Mouse (Mus musculus): ENCODE data around the gene Tspan8. TPM values are rescaled to one million over a fixed set of nuclear protein-coding genes. Genes with fewer than 3 reads are reported as not detected.

Gene Tspan8
- total RNA-seq, 4 experiments from 2014 or later = 114 to 141 (median 134) TPM

DNA sequence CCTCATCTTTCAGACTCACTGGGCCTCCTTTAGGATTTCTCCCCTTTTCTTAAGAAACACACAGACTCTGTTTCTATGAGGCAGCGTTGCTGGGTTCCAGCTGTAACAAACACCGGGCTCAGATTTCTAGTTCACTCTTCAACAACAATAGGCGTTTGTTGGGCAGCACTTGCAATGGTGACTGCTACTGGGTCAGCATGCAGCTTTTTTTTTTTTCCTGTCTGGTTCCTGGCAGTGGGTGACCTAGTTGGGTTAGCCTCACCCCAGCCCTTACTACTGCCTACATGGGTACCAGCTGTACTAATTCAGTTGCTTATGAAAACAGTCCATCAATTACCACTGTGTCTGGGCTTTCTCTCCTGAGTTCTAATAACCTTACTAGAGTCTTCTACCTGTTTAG, 14.1 kb downstream of the Tspan8 start:
- DNase-seq (ENCODE audit: low spot score in 2 of 2) = no peak

DNA sequence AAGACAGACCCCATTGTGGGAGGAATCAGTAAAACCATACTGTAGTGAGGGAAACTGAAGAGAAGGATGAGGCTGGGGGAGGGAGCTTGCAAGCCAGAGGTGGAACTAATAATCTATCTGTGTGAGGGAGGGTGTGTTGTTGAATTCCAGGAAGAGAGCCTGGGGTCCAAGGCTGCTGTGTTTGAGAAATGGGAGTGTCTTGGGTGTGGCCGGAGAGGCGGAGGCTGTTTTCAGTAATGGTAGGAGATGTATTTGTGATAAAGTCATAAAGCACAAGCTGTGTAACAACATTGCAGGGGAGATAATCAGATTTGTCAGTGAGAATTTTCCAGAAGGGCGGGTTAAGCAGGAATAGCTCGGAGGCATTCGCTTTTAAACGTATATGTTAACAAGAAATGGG, 17.4 kb downstream of the Tspan8 start:
- DNase-seq (ENCODE audit: low spot score in 2 of 2) = no peak

DNA sequence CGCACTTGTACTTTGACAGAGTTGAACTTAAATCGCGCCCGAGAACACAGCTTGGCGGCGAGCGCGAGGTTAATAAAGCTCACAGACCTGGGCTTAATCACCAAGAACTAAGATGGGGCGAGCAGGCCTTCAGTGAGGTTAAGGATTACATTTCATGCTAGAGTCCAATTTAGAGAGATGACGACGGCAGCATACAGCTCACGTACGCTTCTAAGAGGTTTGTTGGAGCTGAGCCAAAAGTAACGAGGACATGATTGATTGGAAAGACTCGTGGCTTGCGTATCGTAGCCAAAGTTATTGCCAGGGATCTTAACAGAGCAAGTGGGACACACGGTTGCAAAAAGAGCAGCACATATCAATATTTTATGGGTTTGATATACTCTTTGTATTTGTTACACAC, 30.3 kb downstream of the Tspan8 start:
- DNase-seq (ENCODE audit: low spot score in 2 of 2) = no peak

DNA sequence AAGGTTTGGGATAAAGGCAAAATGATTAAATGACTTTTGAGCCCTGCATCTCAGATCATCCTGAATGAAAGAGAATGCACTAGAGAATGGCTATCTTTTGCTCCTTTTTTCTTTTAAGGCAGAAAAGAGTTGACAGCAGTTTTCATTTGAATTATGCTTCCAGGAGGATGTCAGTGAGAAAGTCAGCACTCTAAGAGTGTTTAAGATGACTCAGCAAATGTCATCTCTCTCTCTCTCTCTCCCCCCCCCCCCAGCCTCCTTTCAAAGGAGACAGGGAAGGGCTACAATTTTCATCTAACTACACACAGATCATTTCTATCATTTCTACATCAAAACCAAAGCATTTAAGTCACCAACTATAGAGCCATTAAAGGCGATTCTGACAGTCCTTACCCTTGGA, 31.9 kb downstream of the Tspan8 start:
- DNase-seq (ENCODE audit: low spot score in 2 of 2) = no peak

DNA sequence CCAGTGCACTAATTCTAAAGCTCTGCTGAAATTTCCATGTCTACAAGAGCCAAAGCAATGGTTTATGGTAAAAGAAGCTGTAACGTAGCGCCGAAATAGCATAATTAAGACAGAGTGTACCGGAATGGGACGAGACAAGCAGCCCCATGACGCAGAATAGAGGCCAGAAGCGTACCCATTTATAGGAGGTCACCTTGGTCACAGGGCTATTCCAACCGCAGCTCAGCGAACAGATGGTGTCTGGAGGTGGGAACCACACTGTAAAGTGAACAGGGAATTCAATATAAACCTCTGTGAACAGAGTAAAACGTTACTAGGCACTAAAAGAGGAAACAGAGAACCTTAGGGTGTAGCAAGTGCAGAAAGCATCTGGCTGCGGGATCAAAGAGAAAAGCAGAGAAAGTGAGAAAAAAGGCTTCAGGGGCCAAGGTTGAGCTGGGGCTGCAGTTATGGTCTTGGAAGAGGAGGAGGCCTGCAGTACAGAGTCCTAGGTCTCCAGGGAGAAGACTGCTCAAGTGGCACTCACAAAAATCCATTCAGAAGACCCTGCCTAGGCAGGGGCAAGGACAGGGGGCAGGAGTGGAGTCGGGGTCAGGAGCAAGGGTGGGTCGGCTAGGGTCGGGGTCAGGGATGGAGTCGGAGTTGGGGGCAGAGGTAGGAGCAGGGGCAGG, 43.7 kb downstream of the Tspan8 start:
- DNase-seq (ENCODE audit: low spot score in 2 of 2) = no peak

DNA sequence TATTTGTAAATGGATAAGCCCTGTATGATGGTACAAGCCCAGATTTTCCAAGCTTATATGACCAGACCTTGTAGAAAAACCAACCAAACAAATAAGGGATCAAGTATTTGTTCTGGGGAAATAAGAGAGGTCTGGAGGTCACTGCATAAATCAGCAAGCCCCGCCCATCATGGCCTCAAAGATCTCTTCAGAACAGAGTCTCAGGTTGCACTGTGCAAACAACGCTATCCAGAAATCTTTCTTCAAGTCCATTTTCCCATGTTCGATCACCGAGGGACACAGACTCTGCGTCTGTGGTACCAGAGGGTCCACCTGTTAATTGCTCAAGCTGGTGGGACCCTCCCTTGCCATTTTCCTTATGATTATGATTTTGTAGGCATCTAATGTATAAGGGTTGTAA, 45.3 kb downstream of the Tspan8 start:
- DNase-seq (ENCODE audit: low spot score in 2 of 2) = no peak

DNA sequence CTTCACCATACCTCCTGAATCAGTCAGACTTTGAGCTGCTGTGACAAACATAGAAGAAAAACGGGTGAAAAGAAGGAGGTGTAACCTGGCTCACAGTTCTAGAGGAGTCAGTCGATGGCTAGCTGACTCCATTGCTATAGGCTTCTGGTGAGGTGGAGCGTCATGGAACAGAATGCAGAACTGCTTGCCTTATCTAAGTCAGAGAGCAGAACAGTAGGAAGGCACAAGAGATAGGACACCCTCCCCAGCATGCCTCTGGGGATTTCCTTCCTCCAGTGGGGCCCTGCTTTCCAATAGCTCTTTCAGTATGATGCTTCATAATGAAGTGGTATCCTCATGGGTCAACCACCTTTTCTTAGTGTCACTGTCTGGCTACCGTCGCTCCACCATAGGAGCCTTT, 66.1 kb downstream of the Tspan8 start:
- DNase-seq (ENCODE audit: low spot score in 2 of 2) = no peak

DNA sequence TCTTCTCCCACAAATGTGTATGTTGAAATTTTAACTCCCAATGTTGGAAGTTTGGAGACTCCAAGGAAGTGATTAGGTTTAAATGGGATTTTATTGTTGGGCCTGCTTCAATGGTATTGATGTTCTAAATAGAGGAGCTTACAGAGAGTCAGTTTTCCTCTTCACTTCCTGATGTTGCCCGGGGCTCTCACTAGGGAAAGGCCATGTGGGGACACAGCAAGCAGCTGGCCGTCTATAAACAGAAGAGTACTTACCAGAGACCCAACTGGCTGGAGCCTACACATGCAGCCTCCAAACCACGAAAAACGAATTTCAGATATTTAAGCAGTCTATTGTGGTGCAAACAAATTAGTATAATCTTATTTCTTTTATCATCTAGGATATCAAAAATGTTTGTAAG, 75.3 kb downstream of the Tspan8 start:
- DNase-seq (ENCODE audit: low spot score in 2 of 2) = no peak

DNA sequence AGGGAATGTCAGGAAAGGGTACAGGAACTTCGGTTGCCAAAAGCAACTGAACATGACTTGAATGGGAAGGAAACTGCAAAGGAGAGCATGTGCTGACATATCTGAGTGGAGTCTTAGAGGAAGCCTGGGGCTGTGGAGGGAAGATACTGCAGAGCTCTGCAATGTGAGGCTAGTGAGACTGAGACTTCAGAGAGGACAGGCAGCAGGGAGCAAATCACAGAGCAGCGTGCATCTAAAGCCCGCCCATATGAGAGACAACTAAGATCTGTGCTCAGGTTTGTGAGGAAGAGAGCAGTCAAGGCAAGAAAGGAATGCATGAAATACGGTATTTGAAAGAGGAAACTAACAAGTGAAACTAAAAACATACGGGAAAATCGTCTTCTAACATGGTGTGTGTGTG, 76.3 kb downstream of the Tspan8 start:
- no peak for DNase-seq (ENCODE audit: low spot score in 2 of 2)

DNA sequence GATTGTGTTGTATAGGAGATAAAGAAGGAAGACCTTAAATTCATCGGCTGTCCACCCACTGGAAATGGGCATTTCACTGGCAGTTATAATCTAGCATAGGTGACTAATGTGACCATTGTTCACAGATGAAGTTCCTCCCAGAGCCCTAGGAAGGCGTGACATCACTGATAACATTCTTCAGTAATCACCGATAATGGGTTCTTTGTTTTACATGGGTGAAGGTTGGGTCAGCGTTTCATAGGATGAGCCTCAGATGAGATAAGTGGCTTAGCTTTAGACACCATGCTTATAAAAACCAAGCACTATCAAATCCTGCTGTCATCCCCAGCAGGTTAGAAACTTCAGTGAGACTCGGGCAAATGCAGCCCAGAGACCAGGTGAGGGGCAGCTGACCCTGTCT, 77.4 kb downstream of the Tspan8 start:
- DNase-seq (ENCODE audit: low spot score in 2 of 2) = no peak

DNA sequence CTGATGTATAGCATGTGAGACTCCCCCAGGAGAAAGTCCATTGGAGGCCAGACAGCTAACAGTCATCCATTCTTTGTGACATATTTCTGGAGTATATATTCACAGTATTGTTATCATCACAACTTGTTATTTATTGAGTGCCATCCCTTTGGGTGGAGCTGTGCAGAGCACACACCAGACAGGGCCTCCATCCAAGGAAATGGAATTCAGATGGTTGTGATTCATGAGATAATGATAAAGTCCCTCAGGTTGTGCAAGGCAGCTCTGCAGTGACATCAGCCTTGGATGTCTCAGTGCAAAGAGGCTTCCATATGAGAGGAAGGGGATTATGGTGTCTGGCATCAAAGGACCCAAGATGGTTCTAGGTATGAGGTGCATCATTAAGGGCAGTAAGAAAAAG, 80.1 kb downstream of the Tspan8 start:
- no peak for DNase-seq (ENCODE audit: low spot score in 2 of 2)

DNA sequence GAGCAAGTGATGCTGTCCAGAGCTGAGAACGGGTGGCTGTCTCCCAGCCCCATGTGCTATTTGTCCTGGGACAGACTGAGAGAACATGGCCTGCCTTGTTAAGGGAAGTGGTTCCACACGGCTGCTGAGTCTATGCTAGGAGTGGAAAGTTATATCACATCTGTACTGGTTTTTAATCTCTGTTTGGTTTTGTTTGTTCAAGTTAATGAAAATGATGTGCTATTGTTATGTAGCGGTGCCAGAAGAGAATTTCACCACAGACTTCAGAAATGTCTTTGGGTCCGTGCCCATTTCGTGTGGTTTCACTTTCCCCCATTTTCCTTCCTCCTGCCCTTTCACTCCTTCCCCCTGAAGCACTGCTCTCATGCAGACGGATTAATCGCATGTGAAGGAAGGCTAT, 80.6 kb downstream of the Tspan8 start:
- DNase-seq (ENCODE audit: low spot score in 2 of 2) = peak; percentile 11 to 17

Other genes with a start within 250 kb of the Tspan8 start
- not detected for gene A930009A15Rik, start 246.8 kb upstream of the Tspan8 start, total RNA-seq (2022)
- gene Lgr5, start 229.1 kb upstream of the Tspan8 start, total RNA-seq (2022) = under 1 TPM in 1 of 4 experiments, not detected in 3; 0.12 TPM
- gene Ptprr, start 201.4 kb downstream of the Tspan8 start, total RNA-seq (2022) = under 1 TPM; 0.36 to 0.73 (median 0.39) TPM

Data from gastrocnemius, adult 8-10 months (tissue).